Mouse (Mus musculus) fat pad, adult 2 months (tissue): ENCODE data around the gene Igbp1.

Source experiments
- DNase-seq: peaks from one replicate; pipeline ENCODE4 v3.0.0-alpha.2; 2011; ENCODE audit warnings: low read depth, low spot score; ENCODE audit errors: extremely low read depth

Gene Igbp1

GRCm38 (mm10) chrX:100494068-100494978 is at the start of gene Igbp1:
Igbp1 (plus strand) TSS chrX:100494291.
- peak; percentile 81 for DNase-seq

GRCm38 (mm10) chrX:100468047-100468446 is 26.0 kb upstream of the Igbp1 start:
- no peak for DNase-seq

GRCm38 (mm10) chrX:100470126-100470525 is 24.0 kb upstream of the Igbp1 start:
- DNase-seq: no peak

GRCm38 (mm10) chrX:100471491-100471890 is 22.6 kb upstream of the Igbp1 start:
- no peak for DNase-seq

GRCm38 (mm10) chrX:100475569-100476223 is 18.4 kb upstream of the Igbp1 start:
- DNase-seq: peak; percentile 87

GRCm38 (mm10) chrX:100480317-100480716 is 13.8 kb upstream of the Igbp1 start:
- DNase-seq: no peak

- DNase-seq: no peak
Measured at GRCm38 (mm10) chrX:100493500-100494067, 507 bp upstream of the Igbp1 start.

- DNase-seq: no peak
Measured at GRCm38 (mm10) chrX:100504175-100504851, 10.2 kb downstream of the Igbp1 start.

- no peak for DNase-seq
Measured at GRCm38 (mm10) chrX:100508164-100508563, 14.1 kb downstream of the Igbp1 start.

GRCm38 (mm10) chrX:100509921-100510320 is 15.8 kb downstream of the Igbp1 start:
- no peak for DNase-seq

GRCm38 (mm10) chrX:100516683-100517082 is 22.6 kb downstream of the Igbp1 start:
- DNase-seq: no peak

- DNase-seq: no peak
Measured at GRCm38 (mm10) chrX:100517626-100518025, 23.5 kb downstream of the Igbp1 start.

GRCm38 (mm10) chrX:100518532-100518931 is 24.4 kb downstream of the Igbp1 start:
- DNase-seq: no peak

GRCm38 (mm10) chrX:100524471-100524870 is 30.4 kb downstream of the Igbp1 start, which contains the start of gene Dgat2l6:
Dgat2l6 (plus strand) TSS chrX:100524838.
- no peak for DNase-seq

- no peak for DNase-seq
Measured at GRCm38 (mm10) chrX:100556026-100556425, 61.9 kb downstream of the Igbp1 start.

- DNase-seq: no peak
Measured at GRCm38 (mm10) chrX:100565696-100566095, 71.6 kb downstream of the Igbp1 start.
